Mouse (Mus musculus): Measurements from ENCODE around the gene Phkg1.

DNA sequence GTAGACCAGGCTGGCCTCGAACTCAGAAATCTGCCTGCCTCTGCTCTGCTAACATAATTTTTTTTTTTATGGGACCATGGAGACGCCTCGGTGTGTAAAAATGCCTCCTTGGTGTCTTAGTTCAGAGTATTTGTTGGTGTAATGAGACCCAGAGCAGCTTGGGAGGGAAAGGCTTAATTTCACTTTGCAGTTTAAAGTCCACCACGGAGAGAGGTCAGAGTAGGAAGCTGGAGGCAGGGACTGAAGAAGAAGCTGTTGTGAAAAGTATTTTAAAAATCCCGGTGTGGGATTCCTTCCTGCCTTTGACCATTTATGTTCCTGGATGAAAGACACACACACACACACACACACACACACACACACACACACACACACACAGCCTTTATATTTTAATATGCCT is 27.6 kb upstream of the Phkg1 start:
- TF ChIP-seq CTCF (IDR thresholded peaks at IDR 0.05; ENCODE audit: low read depth) (no peak), EP300 (IDR thresholded peaks at IDR 0.05; ENCODE audit: low read depth) (no peak)
